Mouse (Mus musculus): Measurements from ENCODE around the gene Abhd16b.

- TF ChIP-seq POLR2A (IDR thresholded peaks at IDR 0.05; ENCODE audit: control insufficient read depth in 1 of 2, insufficient read depth in 1 of 2, low read depth in 1 of 2, low read length in 2 of 2, poor library complexity in 1 of 2), result no peak
- no peak for TF ChIP-seq CHD1 (IDR thresholded peaks at IDR 0.05; ENCODE audit: low read depth, low read length)
- no peak for TF ChIP-seq SMC3 (IDR thresholded peaks at IDR 0.05; ENCODE audit: low read depth, low read length)
- no peak for TF ChIP-seq USF2 (IDR thresholded peaks at IDR 0.05; ENCODE audit: borderline replicate concordance in 1 of 2, insufficient read depth in 1 of 2, low read depth in 1 of 2, low read length in 2 of 2)
- no peak for TF ChIP-seq CTCF (IDR thresholded peaks at IDR 0.05 in 2 of 3, conservative IDR thresholded peaks at IDR 0.05 in 1 of 3; ENCODE audit: control insufficient read depth in 1 of 3, insufficient read depth in 1 of 3, low read depth in 2 of 3, low read length in 3 of 3, poor library complexity in 1 of 3, severe bottlenecking in 1 of 3)
- TF ChIP-seq ZKSCAN1 (IDR thresholded peaks at IDR 0.05; ENCODE audit: low read depth, low read length), result no peak
- no peak for TF ChIP-seq BHLHE40 (IDR thresholded peaks at IDR 0.05; ENCODE audit: borderline replicate concordance, low read depth, low read length)
- no peak for TF ChIP-seq MYB (IDR thresholded peaks at IDR 0.05; ENCODE audit: low read depth, low read length)
- TF ChIP-seq MAZ (IDR thresholded peaks at IDR 0.05; ENCODE audit: low read depth, low read length), result no peak
- no peak for TF ChIP-seq GATA1 (IDR thresholded peaks at IDR 0.05; ENCODE audit: low read depth, low read length)
- TF ChIP-seq ELF1 (IDR thresholded peaks at IDR 0.05; ENCODE audit: low read depth, low read length), result no peak
- TF ChIP-seq NELFE (IDR thresholded peaks at IDR 0.05; ENCODE audit: low read depth, low read length), result no peak
- TF ChIP-seq TAL1 (IDR thresholded peaks at IDR 0.05; ENCODE audit: low read length), result no peak
- TF ChIP-seq POLR2AphosphoS5 (IDR thresholded peaks at IDR 0.05; ENCODE audit: borderline replicate concordance, low read depth, low read length), result no peak
Measured at GRCm38 (mm10) chr2:181498644-181499043, 5.6 kb downstream of the Abhd16b start.

All from MEL (cell line).